Mouse (Mus musculus) liver, embryonic 15.5 days (tissue): ENCODE measurements around the gene Zfp518a. TPM values are rescaled to one million over a fixed set of nuclear protein-coding genes. Genes with fewer than 3 reads are reported as not detected.

ENCODE experiments used
- ATAC-seq: fragments of 200-750 bp; cut with Nextera tagmentation; 2 replicates; pipeline ENCODE4 v1.8.0; 2017; ENCODE audit warnings: moderate number of reproducible peaks, mild to moderate bottlenecking, moderate library complexity; ENCODE audit not compliant: insufficient read depth
- H3K27ac ChIP-seq: fragments of 300-500 bp; sonication (generic); replicated peaks from 2 replicates; pipeline ENCODE4 v1.5.1; 2015; ENCODE audit warnings: mild to moderate bottlenecking, inconsistent platforms
- H3K27me3 ChIP-seq: fragments of 300-500 bp; sonication (generic); 2 replicates; pipeline ENCODE4 v1.6.1; 2015; ENCODE audit warnings: mild to moderate bottlenecking, inconsistent platforms
- H3K36me3 ChIP-seq: fragments of 300-500 bp; sonication (generic); replicated peaks from 2 replicates; pipeline ENCODE4 v1.6.1; 2015; ENCODE audit warnings: moderate library complexity, mild to moderate bottlenecking, inconsistent platforms
- H3K4me1 ChIP-seq: fragments of 300-500 bp; sonication (generic); replicated peaks from 2 replicates; pipeline ENCODE4 v1.6.1; 2015; ENCODE audit warnings: inconsistent platforms
- H3K4me2 ChIP-seq: fragments of 300-500 bp; sonication (generic); 2 replicates; pipeline ENCODE4 v1.6.1; 2015; ENCODE audit warnings: moderate library complexity, mild to moderate bottlenecking, inconsistent platforms
- H3K4me3 ChIP-seq: fragments of 300-500 bp; sonication (generic); replicated peaks from 2 replicates; pipeline ENCODE4 v1.5.1; 2015; ENCODE audit warnings: mild to moderate bottlenecking, inconsistent platforms
- H3K9ac ChIP-seq: fragments of 300-500 bp; sonication (generic); 2 replicates; pipeline ENCODE4 v1.6.1; 2015; ENCODE audit warnings: moderate library complexity, mild to moderate bottlenecking, inconsistent platforms
- H3K9me3 ChIP-seq: fragments of 300-500 bp; sonication (generic); replicated peaks from 2 replicates; pipeline ENCODE4 v1.6.1; 2016; ENCODE audit warnings: inconsistent platforms
- WGBS: fragments of 180-500 bp; shearing (Covaris S2); methylation state at CpG from one replicate; pipeline ENCODE4 v1.1.7; 2015; ENCODE audit warnings: mixed read lengths; ENCODE audit not compliant: insufficient replicate concordance; 5-methylcytosine and 5-hydroxymethylcytosine counted together
- polyA plus RNA-seq: library from polyadenylated mRNA; unstranded; fragments of >200 nt; fragmentation: Nextera tagmentation; extraction: Ambion mirVana; gene quantifications from 2 replicates; pipeline ENCODE4 v1.2.1, GENCODE M21; 2015

Zfp518a gene
- polyA plus RNA-seq, 1 experiment from 2014 or later, result 3.3 TPM

GRCm38 (mm10) chr19:40895393-40895703 lies 843 bp downstream of the Zfp518a start:
- H3K4me1 ChIP-seq, result peaks cover 11% of the 10 kb centered on the region
- H3K36me3 ChIP-seq, result no peaks in the 10 kb centered on the region
- H3K9ac ChIP-seq, result peak overlapping the region; percentile 74
- H3K27ac ChIP-seq, result peak overlapping the region; percentile 83
- no peak for ATAC-seq
- 2% methylated on average over 6 of the region's 6 CpGs for WGBS
- 0 out of 2 replicates have a peak, but pooled peaks cover 5% of the 10 kb centered on the region for H3K9me3 ChIP-seq
- H3K4me2 ChIP-seq, result peak overlapping the region; percentile 81
- peak overlapping the region; percentile 82 for H3K4me3 ChIP-seq
- peaks cover 26% of the 10 kb centered on the region for H3K27me3 ChIP-seq

DNA sequence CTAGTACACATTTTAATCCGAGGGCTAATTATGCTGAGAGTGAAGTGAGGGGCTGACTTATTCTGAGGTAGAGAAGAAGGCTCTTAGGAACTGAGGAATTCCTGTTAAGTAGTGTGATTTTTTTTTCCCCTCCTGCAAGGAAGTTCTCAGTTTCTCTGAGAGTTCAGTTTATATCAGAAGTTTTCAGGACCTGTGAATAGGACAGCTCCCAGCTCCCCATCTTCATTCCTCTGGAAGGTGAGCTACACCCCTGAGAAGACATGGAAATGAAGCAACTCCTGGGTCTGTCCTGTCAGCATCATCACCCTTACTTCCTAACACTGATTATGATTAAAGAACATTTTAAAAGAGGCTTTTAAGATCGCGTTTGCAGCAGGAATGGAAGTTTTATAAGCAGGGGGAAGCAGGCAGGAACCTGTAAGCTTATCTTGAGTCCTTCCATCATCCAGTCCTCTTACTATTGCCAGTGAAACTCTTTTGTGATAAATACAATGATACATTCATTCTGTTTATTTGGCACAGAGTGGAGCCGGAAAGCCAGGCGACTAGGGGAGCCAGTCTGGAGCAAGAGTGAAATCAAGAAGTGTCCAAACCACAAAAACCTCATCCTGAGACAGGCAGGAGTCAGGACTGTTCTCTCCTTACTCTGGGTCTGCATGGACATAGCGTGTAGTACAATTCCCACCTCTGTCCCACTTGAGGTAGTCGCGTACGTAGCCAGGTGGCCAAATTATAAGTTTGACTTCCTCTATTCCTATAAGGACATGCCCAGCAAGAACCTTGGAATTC lies 37.3 kb downstream of the Zfp518a start:
- Histone ChIP-seq H3K4me3 (no peak overlapping the region), H3K36me3 (no peaks in the 10 kb centered on the region), H3K27me3 (no peaks in the 10 kb centered on the region), H3K27ac (no peak overlapping the region), H3K9me3 (no peaks in the 10 kb centered on the region), H3K4me2 (no peak overlapping the region), H3K9ac (no peak overlapping the region), H3K4me1 (no peaks in the 10 kb centered on the region)
- 38% methylated on average over 9 of the region's 9 CpGs for WGBS
- no peak for ATAC-seq

GRCm38 (mm10) chr19:40935376-40935775 lies 40.9 kb downstream of the Zfp518a start:
- no peaks in the 10 kb centered on the region for H3K4me1 ChIP-seq
- H3K9me3 ChIP-seq, result no peaks in the 10 kb centered on the region
- no peak overlapping the region for H3K27ac ChIP-seq
- H3K36me3 ChIP-seq, result no peaks in the 10 kb centered on the region
- ATAC-seq, result no peak
- H3K9ac ChIP-seq, result no peak overlapping the region
- 56% methylated on average over 8 of the region's 8 CpGs for WGBS
- H3K4me2 ChIP-seq, result no peak overlapping the region
- H3K27me3 ChIP-seq, result no peaks in the 10 kb centered on the region
- H3K4me3 ChIP-seq, result no peak overlapping the region

- H3K36me3 ChIP-seq, result no peaks in the 10 kb centered on the region
- 43% methylated on average over 5 of the region's 5 CpGs for WGBS
- no peak overlapping the region for H3K9ac ChIP-seq
- H3K4me3 ChIP-seq, result no peak overlapping the region
- no peaks in the 10 kb centered on the region for H3K27me3 ChIP-seq
- ATAC-seq, result no peak
- no peak overlapping the region for H3K4me2 ChIP-seq
- H3K9me3 ChIP-seq, result no peaks in the 10 kb centered on the region
- no peaks in the 10 kb centered on the region for H3K4me1 ChIP-seq
- no peak overlapping the region for H3K27ac ChIP-seq
These were observed 41.5 kb downstream of the Zfp518a start for GRCm38 (mm10) chr19:40936038-40936437.

- H3K4me2 ChIP-seq, result no peak overlapping the region
- no peak overlapping the region for H3K27ac ChIP-seq
- no peaks in the 10 kb centered on the region for H3K36me3 ChIP-seq
- no peak for ATAC-seq
- no peaks in the 10 kb centered on the region for H3K4me1 ChIP-seq
- WGBS, result 69% methylated on average over 7 of the region's 7 CpGs
- no peak overlapping the region for H3K9ac ChIP-seq
- no peaks in the 10 kb centered on the region for H3K9me3 ChIP-seq
- no peak overlapping the region for H3K4me3 ChIP-seq
- no peaks in the 10 kb centered on the region for H3K27me3 ChIP-seq
These were observed 49.0 kb downstream of the Zfp518a start for GRCm38 (mm10) chr19:40943552-40943951.

GRCm38 (mm10) chr19:40946937-40947577 lies 52.6 kb downstream of the Zfp518a start:
- ATAC-seq, result no peak
- Histone ChIP-seq H3K36me3 (no peaks in the 10 kb centered on the region), H3K9me3 (no peaks in the 10 kb centered on the region), H3K4me2 (no peak overlapping the region), H3K27me3 (no peaks in the 10 kb centered on the region), H3K27ac (no peak overlapping the region), H3K9ac (no peak overlapping the region), H3K4me1 (no peaks in the 10 kb centered on the region), H3K4me3 (no peak overlapping the region)
- WGBS, result 56% methylated on average over 4 of the region's 4 CpGs

- Histone ChIP-seq H3K9ac (no peak overlapping the region), H3K4me1 (no peaks in the 10 kb centered on the region; the same call in 1 of the 2 replicates), H3K4me2 (no peak overlapping the region), H3K27ac (no peak overlapping the region), H3K4me3 (no peak overlapping the region), H3K27me3 (peaks cover 29% of the 10 kb centered on the region), H3K9me3 (no peaks in the 10 kb centered on the region), H3K36me3 (no peaks in the 10 kb centered on the region)
- WGBS, result 36% methylated on average over 1 of the region's 1 CpGs
- no peak for ATAC-seq
These were observed 64.5 kb downstream of the Zfp518a start for GRCm38 (mm10) chr19:40958981-40959380.

- no peak overlapping the region for H3K9ac ChIP-seq
- H3K9me3 ChIP-seq, result no peaks in the 10 kb centered on the region
- H3K4me1 ChIP-seq, result no peaks in the 10 kb centered on the region; the same call in 1 of the 2 replicates
- H3K27me3 ChIP-seq, result peaks cover 28% of the 10 kb centered on the region
- no peak overlapping the region for H3K4me3 ChIP-seq
- WGBS, result 13% methylated on average over 12 of the region's 12 CpGs
- no peak for ATAC-seq
- no peaks in the 10 kb centered on the region for H3K36me3 ChIP-seq
- peak overlapping the region; percentile 31; the same call in 1 of the 2 replicates for H3K4me2 ChIP-seq
- H3K27ac ChIP-seq, result no peak overlapping the region
These were observed 68.5 kb downstream of the Zfp518a start for GRCm38 (mm10) chr19:40962988-40963387.

DNA sequence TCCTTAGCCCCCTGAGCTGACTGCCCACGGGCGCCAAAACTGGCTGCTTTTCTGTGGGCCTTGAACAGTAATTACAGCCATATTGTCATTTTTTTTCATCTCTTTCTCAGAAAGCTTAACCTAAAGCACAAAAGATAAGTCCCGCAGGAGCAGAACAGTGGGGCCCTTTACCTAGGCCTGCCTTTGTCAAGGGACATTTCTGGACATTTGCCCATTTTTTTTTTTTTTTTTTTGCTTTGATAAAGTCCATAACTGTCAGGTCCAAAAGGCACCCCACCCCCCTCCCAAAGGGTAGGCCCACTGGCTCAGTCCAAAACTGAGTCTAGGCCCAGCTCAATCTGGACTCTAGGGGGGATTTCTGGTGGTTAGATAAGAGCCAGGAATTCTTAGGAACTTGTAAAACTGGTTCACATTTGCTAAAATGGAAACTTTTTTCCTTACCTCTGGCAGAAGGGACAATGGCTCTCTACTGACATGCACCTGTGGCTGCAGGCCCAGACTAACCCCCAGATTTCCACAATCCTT lies 69.9 kb downstream of the Zfp518a start:
- Histone ChIP-seq H3K4me2 (no peak overlapping the region), H3K4me1 (no peaks in the 10 kb centered on the region; the same call in 1 of the 2 replicates), H3K27ac (no peak overlapping the region), H3K4me3 (no peak overlapping the region), H3K27me3 (peaks cover 17% of the 10 kb centered on the region), H3K9me3 (no peaks in the 10 kb centered on the region), H3K36me3 (no peaks in the 10 kb centered on the region), H3K9ac (no peak overlapping the region)
- WGBS, result 54% methylated on average over 3 of the region's 3 CpGs
- no peak for ATAC-seq

GRCm38 (mm10) chr19:40964936-40965850 lies 70.7 kb downstream of the Zfp518a start:
- Histone ChIP-seq H3K9ac (no peak overlapping the region), H3K36me3 (no peaks in the 10 kb centered on the region), H3K27me3 (peaks cover 10% of the 10 kb centered on the region), H3K27ac (no peak overlapping the region), H3K4me2 (no peak overlapping the region), H3K9me3 (no peaks in the 10 kb centered on the region), H3K4me1 (0 out of 2 replicates have a peak, but pooled peaks cover under 1% of the 10 kb centered on the region), H3K4me3 (no peak overlapping the region)
- no peak for ATAC-seq
- WGBS, result 62% methylated on average over 6 of the region's 6 CpGs
